Mouse (Mus musculus): ENCODE results near the gene Sae1. TPM values are rescaled to one million over a fixed set of nuclear protein-coding genes. Genes with fewer than 3 reads are reported as not detected.

Sae1 gene
- total and polyA plus RNA-seq, 2 experiments from 2014 or later, result 41.7 to 101 TPM

- TF ChIP-seq CTCF (IDR thresholded peaks at IDR 0.05; ENCODE audit: low read depth), result no peak
- TF ChIP-seq EP300 (IDR thresholded peaks at IDR 0.05; ENCODE audit: low read depth), result no peak
- DNase-seq (ENCODE audit: low spot score), result peak; percentile 57
- no peaks in the 10 kb centered on the region for H3K9me3 ChIP-seq (replicated peaks; ENCODE audit: control insufficient read depth, low read length)
- ATAC-seq (ENCODE audit: insufficient read depth, low read depth), result peak; percentile 30
- no peaks in the 10 kb centered on the region for H3K27me3 ChIP-seq (ENCODE audit: control insufficient read depth, insufficient read depth, low read length)
- H3K4me3 ChIP-seq (ENCODE audit: low read depth, low read length), result peak overlapping the region; percentile 57
- H3K9ac ChIP-seq (replicated peaks; ENCODE audit: low read depth, low read length), result peak overlapping the region; percentile 46
- H3K4me1 ChIP-seq (ENCODE audit: control insufficient read depth, insufficient read depth), result 0 out of 2 replicates have a peak, but pooled peaks cover 4% of the 10 kb centered on the region
- WGBS, result 6% methylated on average over 18 of the region's 18 CpGs
- peak overlapping the region; percentile 93 for H3K4me2 ChIP-seq (ENCODE audit: low read depth, low read length)
- peak overlapping the region; percentile 54 for H3K27ac ChIP-seq (ENCODE audit: low read depth)
- H3K36me3 ChIP-seq (replicated peaks; ENCODE audit: control insufficient read depth, insufficient read depth, low read length), result peaks cover 32% of the 10 kb centered on the region
Measured at GRCm38 (mm10) chr7:16273766-16274140, 113.9 kb downstream of the Sae1 start.

GRCm38 (mm10) chr7:16273081-16273765 lies 114.4 kb downstream of the Sae1 start, which contains the start of gene Inafm1:
Gene Inafm1 (minus strand): TSS chr7:16273617.
- peak; percentile 81 for ATAC-seq (ENCODE audit: insufficient read depth, low read depth)
- H3K9ac ChIP-seq (replicated peaks; ENCODE audit: low read depth, low read length), result peak within 1 kb of the TSS; percentile 46
- peak within 1 kb of the TSS; percentile 93 for H3K4me2 ChIP-seq (ENCODE audit: low read depth, low read length)
- peak within 1 kb of the TSS; percentile 74 for H3K27ac ChIP-seq (ENCODE audit: low read depth)
- peaks cover 27% of the 10 kb centered on the region for H3K36me3 ChIP-seq (replicated peaks; ENCODE audit: control insufficient read depth, insufficient read depth, low read length)
- no peaks in the 10 kb centered on the region for H3K9me3 ChIP-seq (replicated peaks; ENCODE audit: control insufficient read depth, low read length)
- no peak for TF ChIP-seq CTCF (IDR thresholded peaks at IDR 0.05; ENCODE audit: low read depth)
- no peak for TF ChIP-seq EP300 (IDR thresholded peaks at IDR 0.05; ENCODE audit: low read depth)
- WGBS, result under 1% methylated on average over 28 of the region's 49 CpGs
- peak; percentile 88 for DNase-seq (ENCODE audit: low spot score)
- no peaks in the 10 kb centered on the region for H3K27me3 ChIP-seq (ENCODE audit: control insufficient read depth, insufficient read depth, low read length)
- H3K4me1 ChIP-seq (ENCODE audit: control insufficient read depth, insufficient read depth), result 0 out of 2 replicates have a peak, but pooled peaks cover 4% of the 10 kb centered on the region
- H3K4me3 ChIP-seq (ENCODE audit: low read depth, low read length), result peak within 1 kb of the TSS; percentile 57

- under 1% methylated on average over 42 of the region's 46 CpGs for WGBS
- H3K9me3 ChIP-seq (replicated peaks; ENCODE audit: control insufficient read depth, low read length), result no peaks in the 10 kb centered on the region
- H3K27me3 ChIP-seq (ENCODE audit: control insufficient read depth, insufficient read depth, low read length), result no peaks in the 10 kb centered on the region
- H3K4me1 ChIP-seq (ENCODE audit: control insufficient read depth, insufficient read depth), result 0 out of 2 replicates have a peak, but pooled peaks cover 4% of the 10 kb centered on the region
- ATAC-seq (ENCODE audit: insufficient read depth, low read depth), result peak; percentile 81
- H3K27ac ChIP-seq (ENCODE audit: low read depth), result peak overlapping the region; percentile 74
- DNase-seq (ENCODE audit: low spot score), result peak; percentile 42
- TF ChIP-seq EP300 (IDR thresholded peaks at IDR 0.05; ENCODE audit: low read depth), result no peak
- TF ChIP-seq CTCF (IDR thresholded peaks at IDR 0.05; ENCODE audit: low read depth), result 0 out of 2 replicates have a peak, but pooled peaks have one; percentile 10
- peaks cover 21% of the 10 kb centered on the region for H3K36me3 ChIP-seq (replicated peaks; ENCODE audit: control insufficient read depth, insufficient read depth, low read length)
- H3K4me3 ChIP-seq (ENCODE audit: low read depth, low read length), result peak overlapping the region; percentile 57
- H3K9ac ChIP-seq (replicated peaks; ENCODE audit: low read depth, low read length), result peak overlapping the region; percentile 46
- peak overlapping the region; percentile 93 for H3K4me2 ChIP-seq (ENCODE audit: low read depth, low read length)
Measured at GRCm38 (mm10) chr7:16272681-16273080, 114.9 kb downstream of the Sae1 start.

- Histone ChIP-seq H3K4me2 (ENCODE audit: low read depth, low read length) (no peak overlapping the region), H3K36me3 (replicated peaks; ENCODE audit: control insufficient read depth, insufficient read depth, low read length) (peaks cover 7% of the 10 kb centered on the region), H3K4me1 (ENCODE audit: control insufficient read depth, insufficient read depth) (0 out of 2 replicates have a peak, but pooled peaks cover 4% of the 10 kb centered on the region), H3K27ac (ENCODE audit: low read depth) (no peak overlapping the region), H3K9ac (replicated peaks; ENCODE audit: low read depth, low read length) (no peak overlapping the region), H3K9me3 (replicated peaks; ENCODE audit: control insufficient read depth, low read length) (no peaks in the 10 kb centered on the region), H3K4me3 (ENCODE audit: low read depth, low read length) (no peak overlapping the region), H3K27me3 (ENCODE audit: control insufficient read depth, insufficient read depth, low read length) (no peaks in the 10 kb centered on the region)
- ATAC-seq (ENCODE audit: insufficient read depth, low read depth) (no peak), DNase-seq (ENCODE audit: low spot score) (no peak)
- WGBS, result 33% methylated on average over 1 of the region's 1 CpGs
- TF ChIP-seq CTCF (IDR thresholded peaks at IDR 0.05; ENCODE audit: low read depth) (no peak), EP300 (IDR thresholded peaks at IDR 0.05; ENCODE audit: low read depth) (no peak)
Measured at GRCm38 (mm10) chr7:16271139-16271538, 116.5 kb downstream of the Sae1 start.

Other genes with a start within 250 kb of the Sae1 start
- 8.1 and 9.3 TPM in 2 replicates for gene Meis3, start 212.7 kb downstream of the Sae1 start, total RNA-seq (2014; rRNA removed; ENCODE audit: low replicate concordance)
- 7.7 and 9.1 TPM in 2 replicates for gene Meis3, start 212.7 kb downstream of the Sae1 start, polyA plus RNA-seq (2015; fragmentation: Nextera tagmentation; extraction: Ambion mirVana)
- gene Dhx34, start 165.8 kb downstream of the Sae1 start, total RNA-seq (2014; rRNA removed; ENCODE audit: low replicate concordance), result 16.7 and 19.8 TPM in 2 replicates
- 6.1 and 7.2 TPM in 2 replicates for gene Dhx34, start 165.8 kb downstream of the Sae1 start, polyA plus RNA-seq (2015; fragmentation: Nextera tagmentation; extraction: Ambion mirVana)
- 0.04 and 0.65 TPM in 2 replicates for gene C5ar2, start 143.7 kb downstream of the Sae1 start, total RNA-seq (2014; rRNA removed; ENCODE audit: low replicate concordance)
- gene C5ar2, start 143.7 kb downstream of the Sae1 start, polyA plus RNA-seq (2015; fragmentation: Nextera tagmentation; extraction: Ambion mirVana), result 0.60 and 0.67 TPM in 2 replicates
- 2.0 and 3.3 TPM in 2 replicates for gene C5ar1, start 128.3 kb downstream of the Sae1 start, total RNA-seq (2014; rRNA removed; ENCODE audit: low replicate concordance)
- 1.9 and 2.2 TPM in 2 replicates for gene C5ar1, start 128.3 kb downstream of the Sae1 start, polyA plus RNA-seq (2015; fragmentation: Nextera tagmentation; extraction: Ambion mirVana)
- 9.8 and 10.7 TPM in 2 replicates for gene Inafm1, start 114.2 kb downstream of the Sae1 start, total RNA-seq (2014; rRNA removed; ENCODE audit: low replicate concordance)
- 7.7 and 9.6 TPM in 2 replicates for gene Inafm1, start 114.2 kb downstream of the Sae1 start, polyA plus RNA-seq (2015; fragmentation: Nextera tagmentation; extraction: Ambion mirVana)
- gene Ccdc9, start 101.0 kb downstream of the Sae1 start, total RNA-seq (2014; rRNA removed; ENCODE audit: low replicate concordance), result 5.7 and 43.7 TPM in 2 replicates
- 4.7 and 7.2 TPM in 2 replicates for gene Ccdc9, start 101.0 kb downstream of the Sae1 start, polyA plus RNA-seq (2015; fragmentation: Nextera tagmentation; extraction: Ambion mirVana)
- 7.3 and 14.6 TPM in 2 replicates for gene Bbc3, start 79.4 kb downstream of the Sae1 start, total RNA-seq (2014; rRNA removed; ENCODE audit: low replicate concordance)
- 5.6 and 6.6 TPM in 2 replicates for gene Bbc3, start 79.4 kb downstream of the Sae1 start, polyA plus RNA-seq (2015; fragmentation: Nextera tagmentation; extraction: Ambion mirVana)
- 16.5 and 16.9 TPM in 2 replicates for gene Zc3h4, start 13.1 kb upstream of the Sae1 start, total RNA-seq (2014; rRNA removed; ENCODE audit: low replicate concordance)
- gene Zc3h4, start 13.1 kb upstream of the Sae1 start, polyA plus RNA-seq (2015; fragmentation: Nextera tagmentation; extraction: Ambion mirVana), result 4.4 and 5.0 TPM in 2 replicates
- 94.2 and 123 TPM in 2 replicates for gene Tmem160, start 65.0 kb upstream of the Sae1 start, total RNA-seq (2014; rRNA removed; ENCODE audit: low replicate concordance)
- gene Tmem160, start 65.0 kb upstream of the Sae1 start, polyA plus RNA-seq (2015; fragmentation: Nextera tagmentation; extraction: Ambion mirVana), result 153 and 154 TPM in 2 replicates
- not detected in 2 replicates for gene Npas1, start 89.9 kb upstream of the Sae1 start, total RNA-seq (2014; rRNA removed; ENCODE audit: low replicate concordance)
- gene Npas1, start 89.9 kb upstream of the Sae1 start, polyA plus RNA-seq (2015; fragmentation: Nextera tagmentation; extraction: Ambion mirVana), result 0.18 and 0.29 TPM in 2 replicates
- 57.5 and 67.6 TPM in 2 replicates for gene Arhgap35, start 227.2 kb upstream of the Sae1 start, total RNA-seq (2014; rRNA removed; ENCODE audit: low replicate concordance)
- gene Arhgap35, start 227.2 kb upstream of the Sae1 start, polyA plus RNA-seq (2015; fragmentation: Nextera tagmentation; extraction: Ambion mirVana), result 9.7 and 10.0 TPM in 2 replicates